Mouse (Mus musculus): ENCODE results near the gene Olfr1323. TPM values are rescaled to one million over a fixed set of nuclear protein-coding genes. Genes with fewer than 3 reads are reported as not detected.

Olfr1323 gene
- not detected for polyA plus RNA-seq (2012; fragmentation: generic; extraction: Trizol)
- long read RNA-seq, experiment 1 = 0 reads
- long read RNA-seq, experiment 2 = 0 reads

GRCm38 (mm10) chrX:50019259-50019658, at the start of gene Olfr1323:
TSS of gene Olfr1323 (minus strand) at chrX:50019359.
- Histone ChIP-seq H3K4me3 (ENCODE audit: insufficient read depth, poor library complexity, severe bottlenecking) (no peak within 1 kb of the TSS), H3K36me3 (ENCODE audit: control insufficient read depth, insufficient read depth) (no peaks in the 10 kb centered on the region), H3ac (ENCODE audit: control insufficient read depth, insufficient read length, low read depth) (no peak within 1 kb of the TSS), H3K27me3 (ENCODE audit: control insufficient read depth, insufficient read depth, insufficient read length) (no peaks in the 10 kb centered on the region), H3K79me3 (ENCODE audit: low read depth) (no peaks in the 10 kb centered on the region), H3K79me2 (ENCODE audit: control insufficient read depth, insufficient read depth) (no peaks in the 10 kb centered on the region)
- TF ChIP-seq CTCF (IDR thresholded peaks at IDR 0.05; ENCODE audit: control insufficient read depth, insufficient read depth, insufficient read length) = no peak
- no peak for TF ChIP-seq CEBPB (IDR thresholded peaks at IDR 0.05; ENCODE audit: low read depth)
- TF ChIP-seq MYOD1 (IDR thresholded peaks at IDR 0.05; ENCODE audit: control insufficient read depth, insufficient read length, low read depth) = no peak
- TF ChIP-seq MYOG (IDR thresholded peaks at IDR 0.05; ENCODE audit: control insufficient read depth, extremely low read depth, insufficient read length) = no peak
- no peak for TF ChIP-seq MAX (IDR thresholded peaks at IDR 0.05)
- no peak for TF ChIP-seq FOSL1 (IDR thresholded peaks at IDR 0.05; ENCODE audit: insufficient read depth, low read length, poor library complexity, severe bottlenecking)
- no peak for TF ChIP-seq USF1 (IDR thresholded peaks at IDR 0.05; ENCODE audit: low read depth)

GRCm38 (mm10) chrX:50012242-50012641, 6.9 kb downstream of the Olfr1323 start:
- Histone ChIP-seq H3ac (ENCODE audit: control insufficient read depth, insufficient read length, low read depth) (no peak overlapping the region), H3K79me2 (ENCODE audit: control insufficient read depth, insufficient read depth) (no peaks in the 10 kb centered on the region), H3K79me3 (ENCODE audit: low read depth) (no peaks in the 10 kb centered on the region), H3K27me3 (ENCODE audit: control insufficient read depth, insufficient read depth, insufficient read length) (no peaks in the 10 kb centered on the region), H3K4me3 (ENCODE audit: insufficient read depth, poor library complexity, severe bottlenecking) (no peak overlapping the region), H3K36me3 (ENCODE audit: control insufficient read depth, insufficient read depth) (no peaks in the 10 kb centered on the region)
- TF ChIP-seq MYOG (IDR thresholded peaks at IDR 0.05; ENCODE audit: control insufficient read depth, extremely low read depth, insufficient read length) (no peak), FOSL1 (IDR thresholded peaks at IDR 0.05; ENCODE audit: insufficient read depth, low read length, poor library complexity, severe bottlenecking) (no peak), USF1 (IDR thresholded peaks at IDR 0.05; ENCODE audit: low read depth) (no peak), MAX (IDR thresholded peaks at IDR 0.05) (no peak), CEBPB (IDR thresholded peaks at IDR 0.05; ENCODE audit: low read depth) (no peak), MYOD1 (IDR thresholded peaks at IDR 0.05; ENCODE audit: control insufficient read depth, insufficient read length, low read depth) (no peak), CTCF (IDR thresholded peaks at IDR 0.05; ENCODE audit: control insufficient read depth, insufficient read depth, insufficient read length) (no peak)

Other genes starting within 250 kb of the Olfr1323 start
- not detected for gene Igsf1, start 221.6 kb downstream of the Olfr1323 start, polyA plus RNA-seq (2012; fragmentation: generic; extraction: Trizol)
- gene Olfr1322, start 127.9 kb downstream of the Olfr1323 start, polyA plus RNA-seq (2012; fragmentation: generic; extraction: Trizol) = not detected

Data from C2C12 (cell line).